Mouse (Mus musculus) Patski (cell line): ENCODE results near the gene Klk10. TPM values are rescaled to one million over a fixed set of nuclear protein-coding genes. Genes with fewer than 3 reads are reported as not detected.

Experiments
- ATAC-seq: fragments of 100-300 bp; one replicate; pipeline ENCODE4 v1.8.0; 2021
- CTCF ChIA-PET: fragments of 350-600 bp; sonication (Branson Sonifier 250); formaldehyde crosslinking; loops from one replicate; lab custom pipeline; 2022; ENCODE audit warnings: inconsistent platforms; lab: Charles Lee
- POLR2A ChIA-PET: fragments of 350-600 bp; sonication (Branson Sonifier 250); formaldehyde crosslinking; loops from one replicate; lab custom pipeline; 2022; ENCODE audit warnings: antibody characterized with exemption, inconsistent platforms; lab: Charles Lee
- DNase-seq: peaks from one replicate; pipeline ENCODE4 v3.0.0-alpha.2; 2011; ENCODE audit warnings: low read depth, low spot score
- H3K27me3 ChIP-seq: fragments of 371-371 bp; one replicate; pipeline ENCODE4 v1.5.1; 2021
- CTCF ChIP-seq: fragments of 100-300 bp; IDR thresholded peaks from one replicate; pipeline ENCODE4 v1.5.1; 2021
- in situ Hi-C: fragments of 300-500 bp; cut with MboI; formaldehyde crosslinking; loops from 3 replicates; pipeline ENCODE4 v1.11.1; 2018; ENCODE audit warnings: low pct_unique_long_range_greater_than_20kb, mixed read lengths
- polyA plus RNA-seq: library from polyadenylated mRNA; unstranded; gene quantifications from one replicate; pipeline ENCODE4 v1.2.3, GENCODE M21; 2021

Klk10 gene
- polyA plus RNA-seq, 1 experiment from 2014 or later, result not detected

GRCm38 (mm10) chr7:43797333-43797769, 16.5 kb downstream of the Klk10 start, which contains the start of gene Klk8:
Klk8 (plus strand) TSS chr7:43797577.
- no peak for DNase-seq
- no peak for TF ChIP-seq CTCF
- in situ Hi-C loops, result no loop called here
- H3K27me3 ChIP-seq, result peaks cover 3% of the 10 kb centered on the region
- ATAC-seq, result no peak
- POLR2A ChIA-PET, result no interaction called here
- CTCF ChIA-PET, result no interaction called here

GRCm38 (mm10) chr7:43797844-43798462, 17.1 kb downstream of the Klk10 start:
- DNase-seq (no peak), ATAC-seq (no peak)
- TF ChIP-seq CTCF, result no peak
- in situ Hi-C loops, result no loop called here
- CTCF ChIA-PET, result no interaction called here
- H3K27me3 ChIP-seq, result peaks cover 3% of the 10 kb centered on the region
- POLR2A ChIA-PET, result no interaction called here

- in situ Hi-C loops, result no loop called here
- DNase-seq, result no peak
- CTCF ChIA-PET, result no interaction called here
Measured at GRCm38 (mm10) chr7:43799876-43800275, 19.0 kb downstream of the Klk10 start.

GRCm38 (mm10) chr7:43810994-43811393, 30.2 kb downstream of the Klk10 start, which contains the start of gene Klk7:
Klk7 (plus strand) TSS chr7:43811294.
- ChIA-PET POLR2A (no interaction called here), CTCF (no interaction called here)
- DNase-seq, result no peak
- no peaks in the 10 kb centered on the region for H3K27me3 ChIP-seq
- no peak for ATAC-seq
- in situ Hi-C loops, result no loop called here
- no peak for TF ChIP-seq CTCF

More at GRCm38 (mm10) chr7:43799876-43800275, 19.0 kb downstream of the Klk10 start:
- H3K27me3 ChIP-seq, result peaks cover 3% of the 10 kb centered on the region
- ATAC-seq, result no peak
- POLR2A ChIA-PET, result no interaction called here
- TF ChIP-seq CTCF, result no peak

GRCm38 (mm10) chr7:43815211-43815610, 34.4 kb downstream of the Klk10 start:
- DNase-seq (no peak), ATAC-seq (no peak)
- TF ChIP-seq CTCF, result no peak
- in situ Hi-C loops, result no loop called here
- ChIA-PET CTCF (no interaction called here), POLR2A (no interaction called here)
- H3K27me3 ChIP-seq, result no peaks in the 10 kb centered on the region

- in situ Hi-C loops, result no loop called here
- TF ChIP-seq CTCF, result no peak
- ATAC-seq (no peak), DNase-seq (no peak)
- no peaks in the 10 kb centered on the region for H3K27me3 ChIP-seq
- POLR2A ChIA-PET, result no interaction called here
- CTCF ChIA-PET, result no interaction called here
Measured at GRCm38 (mm10) chr7:43816746-43817145, 35.9 kb downstream of the Klk10 start.

- ATAC-seq, result no peak
- POLR2A ChIA-PET, result no interaction called here
- no peak for TF ChIP-seq CTCF
- DNase-seq, result no peak
- in situ Hi-C loops, result no loop called here
- H3K27me3 ChIP-seq, result no peaks in the 10 kb centered on the region
- CTCF ChIA-PET, result no interaction called here
Measured at GRCm38 (mm10) chr7:43821581-43821980, 40.7 kb downstream of the Klk10 start.

GRCm38 (mm10) chr7:43824199-43824598, 43.4 kb downstream of the Klk10 start, which contains the start of gene Klk6:
Klk6 (plus strand) TSS chr7:43824499.
- no peak for TF ChIP-seq CTCF
- H3K27me3 ChIP-seq, result no peaks in the 10 kb centered on the region
- in situ Hi-C loops, result no loop called here
- ChIA-PET CTCF (no interaction called here), POLR2A (no interaction called here)
- ATAC-seq, result no peak
- no peak for DNase-seq

- TF ChIP-seq CTCF, result no peak
- ChIA-PET POLR2A (no interaction called here), CTCF (no interaction called here)
- in situ Hi-C loops, result no loop called here
- H3K27me3 ChIP-seq, result no peaks in the 10 kb centered on the region
- ATAC-seq, result no peak
- DNase-seq, result no peak
Measured at GRCm38 (mm10) chr7:43826056-43826455, 45.2 kb downstream of the Klk10 start.

- ATAC-seq (no peak), DNase-seq (no peak)
- in situ Hi-C loops, result no loop called here
- POLR2A ChIA-PET, result no interaction called here
- TF ChIP-seq CTCF, result no peak
- no peaks in the 10 kb centered on the region for H3K27me3 ChIP-seq
- CTCF ChIA-PET, result no interaction called here
Measured at GRCm38 (mm10) chr7:43827706-43828105, 46.9 kb downstream of the Klk10 start.

- H3K27me3 ChIP-seq, result no peaks in the 10 kb centered on the region
- no peak for DNase-seq
- ATAC-seq, result no peak
- TF ChIP-seq CTCF, result no peak
- in situ Hi-C loops, result no loop called here
- CTCF ChIA-PET, result no interaction called here
- POLR2A ChIA-PET, result no interaction called here
Measured at GRCm38 (mm10) chr7:43829006-43829405, 48.2 kb downstream of the Klk10 start.

Other genes starting within 250 kb of the Klk10 start
- gene Cd33, start 236.6 kb upstream of the Klk10 start, polyA plus RNA-seq, result 0.06 TPM
- gene Zfp658, start 218.8 kb upstream of the Klk10 start, polyA plus RNA-seq, result 3.2 TPM
- gene Zfp719, start 201.4 kb upstream of the Klk10 start, polyA plus RNA-seq, result 8.7 TPM
- 1.1 TPM for gene Zfp819, start 173.9 kb upstream of the Klk10 start, polyA plus RNA-seq
- gene Ceacam18, start 146.3 kb upstream of the Klk10 start, polyA plus RNA-seq, result 0.06 TPM
- 0.17 TPM for gene Siglece, start 120.9 kb upstream of the Klk10 start, polyA plus RNA-seq
- 10.0 TPM for gene Ctu1, start 109.0 kb upstream of the Klk10 start, polyA plus RNA-seq
- gene Klk14, start 90.6 kb upstream of the Klk10 start, polyA plus RNA-seq, result not detected
- not detected for gene Klk13, start 68.5 kb upstream of the Klk10 start, polyA plus RNA-seq
- gene Klk12, start 12.1 kb upstream of the Klk10 start, polyA plus RNA-seq, result not detected
- gene Klk11, start 6.4 kb upstream of the Klk10 start, polyA plus RNA-seq, result not detected
- gene Klk9, start 10.9 kb downstream of the Klk10 start, polyA plus RNA-seq, result not detected
- not detected for gene Klk8, start 16.5 kb downstream of the Klk10 start, polyA plus RNA-seq
- gene Klk7, start 30.3 kb downstream of the Klk10 start, polyA plus RNA-seq, result not detected
- not detected for gene Klk6, start 43.5 kb downstream of the Klk10 start, polyA plus RNA-seq
- not detected for gene Klk5, start 60.9 kb downstream of the Klk10 start, polyA plus RNA-seq
- gene Klk4, start 100.1 kb downstream of the Klk10 start, polyA plus RNA-seq, result not detected
- gene Klk15, start 152.7 kb downstream of the Klk10 start, polyA plus RNA-seq, result not detected
- gene Klk1b8, start 169.6 kb downstream of the Klk10 start, polyA plus RNA-seq, result not detected
- not detected for gene Klk1b1, start 185.7 kb downstream of the Klk10 start, polyA plus RNA-seq
- gene Klk1b9, start 195.0 kb downstream of the Klk10 start, polyA plus RNA-seq, result not detected
- not detected for gene Klk1b11, start 214.8 kb downstream of the Klk10 start, polyA plus RNA-seq
- gene Klk1b26, start 231.1 kb downstream of the Klk10 start, polyA plus RNA-seq, result not detected